Mouse (Mus musculus) CH12.LX (cell line): Measurements from ENCODE around the gene Pgls. TPM values are rescaled to one million over a fixed set of nuclear protein-coding genes. Genes with fewer than 3 reads are reported as not detected.

Source experiments
- DNase-seq: peaks from one replicate; pipeline ENCODE4 v3.0.0-alpha.2; 2013; ENCODE audit errors: extremely low read depth
- H3K27ac ChIP-seq: 2 replicates; pipeline ENCODE4 v1.5.1; 2012; ENCODE audit warnings: low read depth, mild to moderate bottlenecking, control low read depth, moderate library complexity; ENCODE audit not compliant: insufficient read depth
- H3K27me3 ChIP-seq: replicated peaks from 2 replicates; pipeline ENCODE3; 2012; ENCODE audit warnings: inconsistent platforms
- H3K36me3 ChIP-seq, 2 experiments: replicated peaks in 1 of 2; 2 replicates each; pipeline versions ENCODE3 to v1.6.1; 2012; ENCODE audit warnings: inconsistent platforms in 1 of 2, low read length in 1 of 2, mild to moderate bottlenecking in 1 of 2, mixed read lengths in 1 of 2, moderate library complexity in 1 of 2; ENCODE audit not compliant: control insufficient read depth in 1 of 2, insufficient read depth in 1 of 2
- H3K4me1 ChIP-seq, 2 experiments: 2 replicates each; pipeline ENCODE4 v1.6.1; 2012; ENCODE audit warnings: inconsistent platforms in 1 of 2, moderate library complexity in 1 of 2; ENCODE audit not compliant: insufficient read depth in 2 of 2, control insufficient read depth in 1 of 2
- H3K4me2 ChIP-seq: 2 replicates; pipeline ENCODE4 v1.6.1; 2012; ENCODE audit warnings: low read depth, mild to moderate bottlenecking, control low read depth; ENCODE audit not compliant: poor library complexity, insufficient read depth, severe bottlenecking
- H3K4me3 ChIP-seq, 3 experiments: fragments of 150-350 bp in 1 of 3; sonication (generic) in 1 of 3; replicated peaks in 1 of 3; 2 replicates each; pipeline versions ENCODE3 to v1.5.1; 2011 to 2012; ENCODE audit warnings: low read depth in 2 of 3, low read length in 2 of 3, mild to moderate bottlenecking in 2 of 3, moderate library complexity in 2 of 3, control low read depth in 1 of 3, improper control_type of control experiment in 1 of 3, inconsistent platforms in 1 of 3, mixed read lengths in 1 of 3; ENCODE audit not compliant: poor library complexity in 1 of 3
- H3K79me2 ChIP-seq: replicated peaks from 2 replicates; pipeline ENCODE4 v1.6.1; 2012; ENCODE audit warnings: mild to moderate bottlenecking, moderate library complexity; ENCODE audit not compliant: control insufficient read depth, poor library complexity, insufficient read depth, severe bottlenecking; ENCODE audit errors: extremely low read depth
- H3K9ac ChIP-seq: 2 replicates; pipeline ENCODE4 v1.6.1; 2012; ENCODE audit warnings: low read depth, mild to moderate bottlenecking, control low read depth, moderate library complexity; ENCODE audit not compliant: insufficient read depth
- H3K9me3 ChIP-seq: replicated peaks from 2 replicates; pipeline ENCODE3; 2012; ENCODE audit warnings: low read length, inconsistent platforms, mixed read lengths
- BHLHE40 ChIP-seq: IDR thresholded peaks from 2 replicates; pipeline ENCODE4 v1.6.1; 2011; ENCODE audit warnings: mild to moderate bottlenecking, low read depth, low read length, improper control_type of control experiment
- CHD1 ChIP-seq: IDR thresholded peaks from 2 replicates; pipeline ENCODE4 v1.6.1; 2012; ENCODE audit warnings: low read depth, low read length, improper control_type of control experiment, inconsistent platforms
- CHD2 ChIP-seq: IDR thresholded peaks from 2 replicates; pipeline ENCODE4 v1.6.1; 2011; ENCODE audit warnings: low read length, improper control_type of control experiment
- CTCF ChIP-seq, 2 experiments: IDR thresholded peaks in 1 of 2; conservative IDR thresholded peaks in 1 of 2; 2 replicates each; pipeline ENCODE4 v1.5.1; 2011 to 2012; ENCODE audit warnings: low read depth in 2 of 2, low read length in 2 of 2, improper control_type of control experiment in 1 of 2, inconsistent platforms in 1 of 2, mild to moderate bottlenecking in 1 of 2, moderate library complexity in 1 of 2
- E2F4 ChIP-seq: IDR thresholded peaks from 2 replicates; pipeline ENCODE4 v1.6.1; 2011; ENCODE audit warnings: low read depth, low read length, improper control_type of control experiment; ENCODE audit not compliant: insufficient replicate concordance
- EP300 ChIP-seq: IDR thresholded peaks from 2 replicates; pipeline ENCODE4 v1.6.1; 2011; ENCODE audit warnings: low read length, improper control_type of control experiment
- ETS1 ChIP-seq: conservative IDR thresholded peaks from 2 replicates; pipeline ENCODE4 v1.6.1; 2012; ENCODE audit warnings: low read depth, mild to moderate bottlenecking, inconsistent platforms, low read length, improper control_type of control experiment, moderate library complexity
- GABPA ChIP-seq: IDR thresholded peaks from 2 replicates; pipeline ENCODE4 v1.6.1; 2012; ENCODE audit warnings: low read depth, low read length, improper control_type of control experiment, inconsistent platforms; ENCODE audit not compliant: insufficient replicate concordance
- IRF4 ChIP-seq: IDR thresholded peaks from 2 replicates; pipeline ENCODE4 v1.6.1; 2014; ENCODE audit warnings: low read depth, mild to moderate bottlenecking, inconsistent platforms, low read length, improper control_type of control experiment
- JUN ChIP-seq: IDR thresholded peaks from 2 replicates; pipeline ENCODE4 v1.6.1; 2011; ENCODE audit warnings: low read depth, mild to moderate bottlenecking, low read length, improper control_type of control experiment, moderate library complexity; ENCODE audit not compliant: insufficient read depth
- JUND ChIP-seq: conservative IDR thresholded peaks from 2 replicates; pipeline ENCODE4 v1.6.1; 2011; ENCODE audit warnings: low read depth, low read length, improper control_type of control experiment
- KAT2A ChIP-seq: IDR thresholded peaks from 2 replicates; pipeline ENCODE4 v1.6.1; 2012; ENCODE audit warnings: low read length, improper control_type of control experiment, inconsistent platforms; ENCODE audit not compliant: insufficient replicate concordance
- MAFK ChIP-seq: IDR thresholded peaks from 2 replicates; pipeline ENCODE4 v1.6.1; 2011; ENCODE audit warnings: low read length, improper control_type of control experiment; ENCODE audit not compliant: insufficient replicate concordance
- MAX ChIP-seq: IDR thresholded peaks from 2 replicates; pipeline ENCODE4 v1.6.1; 2011; ENCODE audit warnings: low read length, improper control_type of control experiment
- MXI1 ChIP-seq: IDR thresholded peaks from 2 replicates; pipeline ENCODE4 v1.6.1; 2011; ENCODE audit warnings: mild to moderate bottlenecking, low read depth, low read length, improper control_type of control experiment
- MYC ChIP-seq: IDR thresholded peaks from 2 replicates; pipeline ENCODE4 v1.6.1; 2011; ENCODE audit warnings: low read depth, mild to moderate bottlenecking, improper control_type of control experiment, low read length
- NELFE ChIP-seq: IDR thresholded peaks from 2 replicates; pipeline ENCODE4 v1.6.1; 2011; ENCODE audit warnings: low read depth, low read length, improper control_type of control experiment
- PAX5 ChIP-seq: IDR thresholded peaks from 2 replicates; pipeline ENCODE4 v1.6.1; 2012; ENCODE audit warnings: low read length, inconsistent platforms, mixed read lengths
- RCOR1 ChIP-seq: conservative IDR thresholded peaks from 2 replicates; pipeline ENCODE4 v1.6.1; 2012; ENCODE audit warnings: low read depth, mild to moderate bottlenecking, inconsistent platforms, low read length, improper control_type of control experiment
- SIN3A ChIP-seq: IDR thresholded peaks from 2 replicates; pipeline ENCODE4 v1.6.1; 2012; ENCODE audit warnings: low read length, improper control_type of control experiment, inconsistent platforms
- TCF12 ChIP-seq: IDR thresholded peaks from 2 replicates; pipeline ENCODE4 v1.6.1; 2014; ENCODE audit warnings: low read depth, mild to moderate bottlenecking, inconsistent platforms, low read length, improper control_type of control experiment
- UBTF ChIP-seq: IDR thresholded peaks from 2 replicates; pipeline ENCODE4 v1.6.1; 2012; ENCODE audit warnings: low read depth, mild to moderate bottlenecking, inconsistent platforms, low read length, improper control_type of control experiment, moderate library complexity
- USF1 ChIP-seq: IDR thresholded peaks from 2 replicates; pipeline ENCODE4 v1.6.1; 2014; ENCODE audit warnings: low read depth, mild to moderate bottlenecking, inconsistent platforms, low read length, improper control_type of control experiment
- USF2 ChIP-seq: conservative IDR thresholded peaks from 2 replicates; pipeline ENCODE4 v1.6.1; 2011; ENCODE audit warnings: low read depth, low read length, improper control_type of control experiment
- ZC3H11A ChIP-seq: IDR thresholded peaks from 2 replicates; pipeline ENCODE4 v1.6.1; 2012; ENCODE audit warnings: low read depth, mild to moderate bottlenecking, inconsistent platforms, low read length, improper control_type of control experiment
- ZMIZ1 ChIP-seq: IDR thresholded peaks from 2 replicates; pipeline ENCODE4 v1.6.1; 2012; ENCODE audit warnings: low read depth, mild to moderate bottlenecking, inconsistent platforms, low read length, improper control_type of control experiment
- ZNF384 ChIP-seq: IDR thresholded peaks from 2 replicates; pipeline ENCODE4 v1.6.1; 2012; ENCODE audit warnings: low read depth, low read length, improper control_type of control experiment, inconsistent platforms
- dilution Hi-C: fragments of 300-500 bp; cut with MboI; formaldehyde crosslinking; loops from 2 replicates; pipeline ENCODE4 v1.14.3; 2020; ENCODE audit warnings: low sequenced_read_pairs; ENCODE audit not compliant: extremely low pct_unique_long_range_greater_than_20kb, extremely low pct_ligation_motif_present
- in situ Hi-C: fragments of 300-500 bp; cut with MboI; formaldehyde crosslinking; loops from 3 replicates; pipeline ENCODE4 v1.14.3; 2019; ENCODE audit warnings: low sequenced_read_pairs, low pct_ligation_motif_present, low pct_unique_long_range_greater_than_20kb, mixed read lengths
- polyA plus RNA-seq: library from polyadenylated mRNA; unstranded; fragments of >175 nt; gene quantifications from 2 replicates; pipeline ENCODE4 v1.2.1, GENCODE M21; 2012; ENCODE audit warnings: low read depth; ENCODE audit not compliant: insufficient read length
- total RNA-seq, 2 experiments: library from RNA; depleted of rRNA; stranded (reverse); fragments of 300-350 nt in 1 of 2; fragments of >200 nt in 1 of 2; gene quantifications; 2 replicates each; pipeline ENCODE4 v1.2.3; 2012 to 2014

The Pgls gene
- total and polyA plus RNA-seq, 3 experiments, result 74.9 to 215 (median 118) TPM

GRCm38 (mm10) chr8:71547590-71547989 lies 44.4 kb upstream of the Pgls start:
- Histone ChIP-seq H3K9ac (no peak overlapping the region), H3K27ac (no peak overlapping the region), H3K4me1 (peaks cover 9% of the 10 kb centered on the region in 2 experiments; a peak in 3 of 4 replicates), H3K4me2 (no peak overlapping the region), H3K36me3 (peaks cover 35 to 55% of the 10 kb centered on the region in 2 experiments), H3K4me3 (no peak overlapping the region), H3K27me3 (no peaks in the 10 kb centered on the region), H3K9me3 (no peaks in the 10 kb centered on the region), H3K79me2 (peaks cover 17% of the 10 kb centered on the region)
- no peak for DNase-seq
- in situ Hi-C loops, result no loop called here
- dilution Hi-C loops, result no loop called here
- no peak for TF ChIP-seq E2F4
- no peak for TF ChIP-seq EP300
- no peak for TF ChIP-seq PAX5
- no peak for TF ChIP-seq JUN
- TF ChIP-seq RCOR1, result no peak
- TF ChIP-seq NELFE, result no peak
- TF ChIP-seq CTCF (conservative IDR thresholded peaks at IDR 0.05 in 1 of 2, IDR thresholded peaks at IDR 0.05 in 1 of 2; ENCODE audit: low read depth in 2 of 2, low read length in 2 of 2), result no peak
- no peak for TF ChIP-seq ZMIZ1
- no peak for TF ChIP-seq IRF4
- TF ChIP-seq MAX, result no peak
- TF ChIP-seq ZC3H11A, result no peak
- no peak for TF ChIP-seq SIN3A
- TF ChIP-seq MAFK, result no peak
- no peak for TF ChIP-seq ETS1
- no peak for TF ChIP-seq ZNF384
- TF ChIP-seq CHD2, result no peak
- TF ChIP-seq TCF12, result no peak
- no peak for TF ChIP-seq UBTF
- no peak for TF ChIP-seq USF2

- Histone ChIP-seq H3K27ac (no peak overlapping the region), H3K9me3 (no peaks in the 10 kb centered on the region), H3K36me3 (peaks cover 27 to 39% of the 10 kb centered on the region in 2 experiments), H3K79me2 (no peaks in the 10 kb centered on the region), H3K4me2 (no peak overlapping the region), H3K27me3 (no peaks in the 10 kb centered on the region), H3K9ac (no peak overlapping the region), H3K4me1 (peaks cover 0 to 4% of the 10 kb centered on the region in 2 experiments; a peak in 1 of 4 replicates), H3K4me3 (no peak overlapping the region)
- dilution Hi-C loops, result no loop called here
- TF ChIP-seq SIN3A (no peak), CTCF (conservative IDR thresholded peaks at IDR 0.05 in 1 of 2, IDR thresholded peaks at IDR 0.05 in 1 of 2; ENCODE audit: low read depth in 2 of 2, low read length in 2 of 2) (no peak), KAT2A (no peak), CHD1 (no peak), ETS1 (no peak), MYC (no peak), GABPA (no peak), JUND (no peak), USF1 (no peak), MXI1 (no peak), IRF4 (no peak), BHLHE40 (no peak)
- DNase-seq, result no peak
- in situ Hi-C loops, result no loop called here
These were observed 41.2 kb upstream of the Pgls start for GRCm38 (mm10) chr8:71550754-71551153.
